Mouse (Mus musculus) CH12.LX (cell line): ENCODE measurements around the gene Pola2.

Experiments used
- CTCF ChIP-seq, 2 experiments: IDR thresholded peaks in 1 of 2; conservative IDR thresholded peaks in 1 of 2; 2 replicates each; pipeline ENCODE4 v1.5.1; 2011 to 2012; ENCODE audit warnings: low read depth in 2 of 2, low read length in 2 of 2, improper control_type of control experiment in 1 of 2, inconsistent platforms in 1 of 2, mild to moderate bottlenecking in 1 of 2, moderate library complexity in 1 of 2
- TCF12 ChIP-seq: IDR thresholded peaks from 2 replicates; pipeline ENCODE4 v1.6.1; 2014; ENCODE audit warnings: low read depth, mild to moderate bottlenecking, inconsistent platforms, low read length, improper control_type of control experiment

DNA sequence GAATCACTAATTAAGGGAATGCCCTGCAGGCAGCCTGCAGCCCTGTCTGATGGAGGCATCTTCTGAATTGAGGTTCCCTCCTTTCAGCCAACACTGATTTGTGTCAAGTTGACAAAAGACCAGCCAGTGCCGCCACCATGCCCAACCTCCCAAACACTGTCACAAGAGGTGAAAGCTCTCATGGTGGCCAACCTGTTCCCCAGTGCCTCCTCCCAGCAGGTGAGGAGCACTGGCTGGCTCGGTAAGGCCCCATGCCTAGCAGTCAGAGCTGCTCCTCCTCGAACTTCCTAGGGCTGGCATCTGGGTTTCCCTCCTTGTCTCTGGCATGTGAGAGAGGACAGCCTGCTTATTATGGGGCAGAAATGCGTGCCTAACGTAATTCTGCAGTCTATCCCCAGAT, 24.3 kb downstream of the Pola2 start:
- TF ChIP-seq TCF12 (no peak), CTCF (conservative IDR thresholded peaks at IDR 0.05 in 1 of 2, IDR thresholded peaks at IDR 0.05 in 1 of 2; ENCODE audit: low read depth in 2 of 2, low read length in 2 of 2) (no peak)
